Mouse (Mus musculus) cortical plate, adult 2 months (tissue): ENCODE measurements around the gene Igfals.

Experiments used
- CTCF ChIP-seq: fragments of 200-500 bp; IDR thresholded peaks from 2 replicates; pipeline ENCODE4 v1.5.1; 2011; ENCODE audit warnings: mild to moderate bottlenecking, control low read depth, low read length; ENCODE audit not compliant: insufficient read depth; ENCODE audit errors: extremely low read depth
- POLR2A ChIP-seq: fragments of 200-500 bp; IDR thresholded peaks from 2 replicates; pipeline ENCODE4 v1.6.1; 2011; ENCODE audit warnings: mild to moderate bottlenecking, low read length, control low read depth; ENCODE audit not compliant: insufficient read depth; ENCODE audit errors: extremely low read depth

GRCm38 (mm10) chr17:24855838-24856464 is 9.8 kb upstream of the Igfals start:
- TF ChIP-seq CTCF (no peak), POLR2A (no peak)
